Mouse (Mus musculus) kidney, adult 2 months (tissue): Measurements from ENCODE around the gene Zfp652. TPM values are rescaled to one million over a fixed set of nuclear protein-coding genes. Genes with fewer than 3 reads are reported as not detected.
A peak's percentile ranks its signal among the peaks of the same experiment; 100 is the strongest.

ENCODE experiments used
- DNase-seq: peaks from one replicate; pipeline ENCODE4 v3.0.0; 2021
- H3K27ac ChIP-seq: fragments of 200-500 bp; 2 replicates; pipeline ENCODE4 v1.5.1; 2012; ENCODE audit warnings: low read depth, low read length, control low read depth, inconsistent platforms; ENCODE audit not compliant: insufficient read depth
- H3K27me3 ChIP-seq: fragments of 200-500 bp; replicated peaks from 2 replicates; pipeline ENCODE4 v1.6.1; 2012; ENCODE audit warnings: mild to moderate bottlenecking, moderate library complexity, low read length, inconsistent platforms; ENCODE audit not compliant: control insufficient read depth, insufficient read depth
- H3K36me3 ChIP-seq: fragments of 200-500 bp; 2 replicates; pipeline ENCODE4 v1.6.1; 2012; ENCODE audit warnings: mild to moderate bottlenecking, moderate library complexity, low read length, inconsistent platforms; ENCODE audit not compliant: control insufficient read depth, insufficient read depth
- H3K4me1 ChIP-seq: fragments of 200-500 bp; 2 replicates; pipeline ENCODE4 v1.6.1; 2011; ENCODE audit warnings: low read length; ENCODE audit not compliant: control insufficient read depth, insufficient read depth
- H3K4me3 ChIP-seq: fragments of 200-500 bp; 2 replicates; pipeline ENCODE4 v1.5.1; 2011; ENCODE audit warnings: mild to moderate bottlenecking, low read depth, low read length, control low read depth; ENCODE audit not compliant: insufficient read depth
- CTCF ChIP-seq: fragments of 200-500 bp; conservative IDR thresholded peaks from 2 replicates; pipeline ENCODE4 v1.5.1; 2011; ENCODE audit warnings: low read depth, mild to moderate bottlenecking, control low read depth, low read length, moderate library complexity, mixed read lengths; ENCODE audit not compliant: insufficient read depth, insufficient read length
- POLR2A ChIP-seq: fragments of 200-500 bp; IDR thresholded peaks from one replicate; pipeline ENCODE4 v1.6.1; 2011; ENCODE audit warnings: low read depth, low read length, control low read depth
- WGBS: fragments of 180-500 bp; shearing (Covaris S2); methylation state at CpG from one replicate; pipeline ENCODE4 v1.1.7; 2018; 5-methylcytosine and 5-hydroxymethylcytosine counted together
- polyA plus RNA-seq: library from polyadenylated mRNA; depleted of rRNA; stranded (reverse); fragments of >200 nt; gene quantifications from 2 replicates; pipeline ENCODE4 v1.2.3, GENCODE M21; 2012

Gene Zfp652
- polyA plus RNA-seq, 1 experiment: 11.4 TPM

GRCm38 (mm10) chr11:95853684-95854083 lies 141.2 kb downstream of the Zfp652 start:
- Histone ChIP-seq H3K4me1 (no peaks in the 10 kb centered on the region), H3K4me3 (no peak overlapping the region), H3K36me3 (no peaks in the 10 kb centered on the region), H3K27me3 (no peaks in the 10 kb centered on the region; the same call in 1 of the 2 replicates), H3K27ac (no peak overlapping the region)
- peak; percentile 83 for DNase-seq
- TF ChIP-seq POLR2A (no peak), CTCF (peak; percentile 94)
- 48% methylated on average over 5 of the region's 5 CpGs for WGBS

DNA sequence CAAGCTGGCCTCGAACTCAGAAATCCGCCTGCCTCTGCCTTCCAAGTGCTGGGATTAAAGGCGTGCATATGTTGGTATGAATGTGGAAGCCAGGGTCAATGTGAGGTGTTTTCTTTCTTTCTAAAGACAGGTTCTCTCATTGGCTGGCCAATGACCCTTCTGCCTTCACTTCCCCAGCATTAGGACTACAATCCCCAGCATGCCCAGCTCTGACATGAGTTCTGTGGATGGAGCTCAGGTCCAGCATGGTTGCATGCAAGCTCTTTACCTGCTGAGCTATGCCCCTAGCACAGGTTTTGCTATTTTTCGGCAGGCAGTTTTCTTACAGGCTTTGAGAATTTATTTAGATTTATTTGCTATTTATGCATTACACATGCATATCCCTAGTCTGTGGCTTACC lies 144.8 kb downstream of the Zfp652 start:
- Histone ChIP-seq H3K4me3 (no peak overlapping the region), H3K36me3 (no peaks in the 10 kb centered on the region), H3K27ac (no peak overlapping the region), H3K27me3 (no peaks in the 10 kb centered on the region; the same call in 1 of the 2 replicates), H3K4me1 (peaks cover 6% of the 10 kb centered on the region; the same call in 1 of the 2 replicates)
- no peak for DNase-seq
- TF ChIP-seq POLR2A (no peak), CTCF (no peak)
- WGBS: 90% methylated on average over 4 of the region's 4 CpGs

DNA sequence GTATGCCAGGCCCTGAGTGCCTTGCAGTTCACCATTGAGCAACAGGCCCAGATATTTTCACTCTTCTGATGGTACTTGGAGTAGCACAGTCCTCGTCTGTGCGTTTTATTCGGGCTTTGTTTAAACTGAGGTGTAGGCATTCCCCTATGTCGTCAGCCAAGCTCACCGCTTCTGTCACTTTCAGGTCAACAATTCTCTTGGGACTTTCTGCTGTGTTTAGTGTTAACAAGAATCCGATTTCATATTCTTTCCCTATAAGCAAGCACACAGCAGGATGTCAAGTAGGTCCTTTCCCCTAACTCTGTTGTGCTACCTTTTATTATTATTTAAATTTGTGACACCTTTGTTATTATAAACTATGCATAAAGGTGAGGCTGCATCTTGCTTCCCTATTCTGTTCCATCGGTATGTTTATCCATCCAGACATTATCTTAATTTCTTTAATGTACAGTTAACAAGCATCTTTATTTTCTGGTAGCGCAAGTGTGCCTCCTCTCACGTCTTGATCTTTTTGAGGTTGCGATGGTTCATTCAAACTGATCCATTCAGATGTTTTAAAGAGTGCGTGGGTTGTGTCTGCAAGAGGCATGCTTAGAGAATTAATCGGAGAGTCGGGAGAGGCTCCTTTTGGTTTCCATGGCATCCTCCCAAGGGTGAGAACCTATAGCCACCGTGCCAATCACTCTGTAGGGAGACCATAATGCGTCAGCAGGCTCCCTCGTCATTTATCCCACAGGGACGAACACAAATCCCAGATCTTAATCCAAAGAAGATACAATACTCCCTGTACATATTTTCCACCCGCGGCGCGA lies 145.4 kb downstream of the Zfp652 start:
- H3K27me3 ChIP-seq: no peaks in the 10 kb centered on the region
- H3K4me1 ChIP-seq: peaks cover 6% of the 10 kb centered on the region; the same call in 1 of the 2 replicates
- H3K4me3 ChIP-seq: peak overlapping the region; percentile 73
- peak overlapping the region; percentile 61; the same call in 1 of the 2 replicates for H3K27ac ChIP-seq
- WGBS: 26% methylated on average over 21 of the region's 21 CpGs
- no peaks in the 10 kb centered on the region for H3K36me3 ChIP-seq
- DNase-seq: no peak
- TF ChIP-seq POLR2A: no peak
- TF ChIP-seq CTCF: no peak

DNA sequence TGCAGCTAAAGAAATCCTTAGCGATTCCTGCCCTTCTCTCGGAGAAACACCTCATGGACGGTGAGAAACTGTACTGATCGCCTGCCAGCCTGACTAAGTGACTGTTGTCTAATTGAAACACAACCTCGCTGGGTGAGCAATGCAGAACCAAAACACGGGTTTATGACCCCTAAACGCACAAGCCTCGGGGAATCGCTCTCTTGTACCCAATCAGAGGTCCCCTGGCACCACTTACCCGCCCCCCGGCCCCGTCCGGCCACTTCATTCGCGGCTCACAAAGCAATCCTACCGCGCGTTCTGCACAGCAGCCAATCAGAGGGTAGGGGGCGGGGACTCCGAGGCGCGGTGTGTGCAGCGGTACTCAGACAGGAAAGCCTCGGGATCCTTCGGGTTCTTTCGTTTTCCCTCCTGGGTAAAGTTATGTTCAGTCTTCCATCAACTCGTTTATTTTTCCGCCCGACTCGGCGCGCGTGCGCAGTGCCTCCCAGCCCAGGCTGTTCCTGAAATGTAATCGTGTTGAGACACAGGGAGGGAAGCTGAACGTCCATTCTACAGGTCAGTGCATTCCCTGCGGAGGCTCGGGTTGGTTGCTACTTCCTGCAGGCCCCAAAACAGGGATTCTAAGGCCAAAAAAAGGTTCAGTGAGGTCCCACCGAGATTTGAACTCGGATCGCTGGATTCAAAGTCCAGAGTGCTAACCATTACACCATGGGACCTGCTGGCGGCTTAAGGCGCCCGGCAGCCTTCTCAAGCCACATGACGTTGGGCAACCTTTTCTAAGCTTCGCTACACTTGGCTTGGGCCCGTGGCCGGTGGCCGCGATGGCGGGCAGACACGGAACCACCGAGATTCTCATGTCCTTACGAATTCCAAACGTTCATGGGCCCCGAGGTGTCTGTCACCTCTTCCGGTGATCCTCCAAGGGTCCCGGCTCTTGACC lies 146.3 kb downstream of the Zfp652 start:
- H3K4me1 ChIP-seq: peaks cover 6% of the 10 kb centered on the region; the same call in 1 of the 2 replicates
- peak overlapping the region; percentile 73 for H3K4me3 ChIP-seq
- no peaks in the 10 kb centered on the region for H3K27me3 ChIP-seq
- DNase-seq: peak; percentile 99
- TF ChIP-seq POLR2A (no peak), CTCF (0 out of 2 replicates have a peak, but pooled peaks have one; percentile 0)
- no peaks in the 10 kb centered on the region for H3K36me3 ChIP-seq
- H3K27ac ChIP-seq: peak overlapping the region; percentile 86
- WGBS: under 1% methylated on average over 58 of the region's 58 CpGs

GRCm38 (mm10) chr11:95859468-95859855 lies 147.0 kb downstream of the Zfp652 start:
- WGBS: under 1% methylated on average over 35 of the region's 35 CpGs
- H3K27me3 ChIP-seq: no peaks in the 10 kb centered on the region
- peaks cover 6% of the 10 kb centered on the region; the same call in 1 of the 2 replicates for H3K4me1 ChIP-seq
- H3K36me3 ChIP-seq: no peaks in the 10 kb centered on the region
- H3K27ac ChIP-seq: peak overlapping the region; percentile 32; the same call in 1 of the 2 replicates
- peak overlapping the region; percentile 65 for H3K4me3 ChIP-seq
- TF ChIP-seq POLR2A (no peak), CTCF (no peak)
- peak; percentile 84 for DNase-seq

DNA sequence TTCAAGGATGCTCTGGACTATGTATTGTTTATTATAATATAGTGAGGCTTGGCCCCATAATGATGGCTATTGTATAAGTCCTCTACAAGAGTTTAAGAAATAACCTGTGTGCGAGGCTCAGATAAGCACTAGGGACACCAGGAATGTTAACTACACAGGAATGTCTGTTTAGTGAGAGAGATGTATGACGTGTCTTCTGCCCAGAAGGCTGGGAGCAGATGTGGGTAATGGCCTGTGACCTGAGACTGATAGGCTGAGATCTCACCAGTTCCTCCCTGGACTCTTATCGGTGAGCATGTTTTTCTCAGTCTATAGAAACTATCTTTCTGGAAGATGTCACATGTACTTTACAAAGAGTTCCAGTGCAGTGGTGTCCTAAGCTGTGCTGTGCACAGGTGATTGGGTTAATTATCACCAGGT lies 147.6 kb downstream of the Zfp652 start:
- Histone ChIP-seq H3K4me3 (peak overlapping the region; percentile 65), H3K4me1 (peaks cover 6% of the 10 kb centered on the region; the same call in 1 of the 2 replicates), H3K27me3 (no peaks in the 10 kb centered on the region), H3K27ac (no peak overlapping the region), H3K36me3 (no peaks in the 10 kb centered on the region)
- no peak for DNase-seq
- no peak for TF ChIP-seq POLR2A
- no peak for TF ChIP-seq CTCF
- WGBS: 17% methylated on average over 3 of the region's 3 CpGs

DNA sequence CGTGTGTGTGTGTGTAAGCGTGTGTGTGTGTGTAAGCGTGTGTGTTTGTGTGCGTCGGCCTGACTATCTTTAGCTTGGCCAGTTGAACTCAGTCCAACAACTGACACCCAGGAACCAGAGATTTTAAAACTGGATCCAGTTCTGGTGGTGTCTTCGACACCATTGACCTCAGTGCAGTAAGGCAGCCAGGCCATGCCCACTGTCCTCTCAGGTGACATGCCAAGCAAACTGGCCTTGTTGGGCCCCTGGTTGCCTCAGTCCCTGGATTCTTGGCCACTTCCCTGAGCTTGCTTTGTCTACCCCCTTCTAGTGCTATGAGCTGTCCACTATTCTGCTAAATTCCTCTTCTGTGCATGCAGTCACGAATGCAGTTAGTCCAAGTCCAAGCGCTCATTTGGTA lies 148.9 kb downstream of the Zfp652 start:
- H3K4me1 ChIP-seq: peaks cover 6% of the 10 kb centered on the region; the same call in 1 of the 2 replicates
- H3K27me3 ChIP-seq: no peaks in the 10 kb centered on the region
- WGBS: 97% methylated on average over 8 of the region's 8 CpGs
- DNase-seq: no peak
- H3K27ac ChIP-seq: no peak overlapping the region
- H3K36me3 ChIP-seq: no peaks in the 10 kb centered on the region
- no peak overlapping the region for H3K4me3 ChIP-seq
- TF ChIP-seq CTCF (no peak), POLR2A (no peak)
